Mouse (Mus musculus) embryonic facial prominence, embryonic 12.5 days (tissue): ENCODE data around the gene Gdf9. TPM values are rescaled to one million over a fixed set of nuclear protein-coding genes. Genes with fewer than 3 reads are reported as not detected.

Experiments
- ATAC-seq: fragments of 200-750 bp; cut with Nextera tagmentation; 2 replicates; pipeline ENCODE4 v1.8.0; 2017; ENCODE audit not compliant: insufficient number of reproducible peaks, insufficient read depth, low FRiP score, low TSS enrichment
- H3K27ac ChIP-seq: fragments of 300-500 bp; sonication (generic); 2 replicates; pipeline ENCODE4 v1.5.1; 2016; ENCODE audit warnings: mild to moderate bottlenecking
- H3K27me3 ChIP-seq: fragments of 300-500 bp; sonication (generic); 2 replicates; pipeline ENCODE4 v1.6.1; 2016; ENCODE audit warnings: mild to moderate bottlenecking, moderate library complexity
- H3K36me3 ChIP-seq: fragments of 300-500 bp; sonication (generic); 2 replicates; pipeline ENCODE4 v1.6.1; 2016; ENCODE audit warnings: mild to moderate bottlenecking
- H3K4me1 ChIP-seq: fragments of 300-500 bp; sonication (generic); 2 replicates; pipeline ENCODE4 v1.6.1; 2016
- H3K4me2 ChIP-seq: fragments of 300-500 bp; sonication (generic); replicated peaks from 2 replicates; pipeline ENCODE4 v1.6.1; 2016; ENCODE audit warnings: mild to moderate bottlenecking, moderate library complexity
- H3K4me3 ChIP-seq: fragments of 300-500 bp; sonication (generic); 2 replicates; pipeline ENCODE4 v1.5.1; 2016; ENCODE audit warnings: mild to moderate bottlenecking
- H3K9ac ChIP-seq: fragments of 300-500 bp; sonication (generic); 2 replicates; pipeline ENCODE4 v1.6.1; 2016; ENCODE audit warnings: mild to moderate bottlenecking, moderate library complexity
- H3K9me3 ChIP-seq: fragments of 300-500 bp; sonication (generic); 2 replicates; pipeline ENCODE4 v1.6.1; 2016; ENCODE audit warnings: mild to moderate bottlenecking, moderate library complexity
- WGBS: fragments of 180-500 bp; shearing (Covaris S2); methylation state at CpG from one replicate; pipeline ENCODE4 v1.1.7; 2016; 5-methylcytosine and 5-hydroxymethylcytosine counted together
- polyA plus RNA-seq: library from polyadenylated mRNA; unstranded; fragments of >200 nt; fragmentation: Nextera tagmentation; extraction: Ambion mirVana; gene quantifications from 2 replicates; pipeline ENCODE4 v1.2.1, GENCODE M21; 2016

The Gdf9 gene
- polyA plus RNA-seq, 1 experiment from 2014 or later: 1.8 TPM

DNA sequence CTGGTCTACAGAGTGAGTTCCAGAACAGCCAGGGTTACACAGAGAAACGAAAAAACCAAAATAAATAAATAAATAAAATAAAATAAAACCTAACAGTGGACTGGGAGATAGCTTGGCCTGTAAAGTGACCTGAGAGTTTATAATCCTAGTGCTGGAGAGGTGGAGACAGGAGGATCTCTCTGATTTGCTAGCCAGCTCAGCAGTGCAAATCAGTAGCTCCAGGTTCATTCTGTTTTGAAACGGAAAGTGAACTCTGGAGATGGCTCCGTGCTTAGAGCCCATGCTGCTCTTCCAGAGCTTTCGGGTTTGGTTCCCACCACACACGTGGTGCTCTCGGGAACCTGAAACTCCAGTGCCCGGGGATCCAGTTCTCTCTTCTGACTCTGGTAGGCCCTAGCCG is 17.2 kb downstream of the Gdf9 start:
- H3K4me2 ChIP-seq: no peak overlapping the region
- no peak overlapping the region for H3K9ac ChIP-seq
- ATAC-seq: no peak
- no peak overlapping the region for H3K4me3 ChIP-seq
- 86% methylated on average over 8 of the region's 8 CpGs for WGBS
- H3K27ac ChIP-seq: no peak overlapping the region
- H3K27me3 ChIP-seq: no peaks in the 10 kb centered on the region
- H3K9me3 ChIP-seq: no peaks in the 10 kb centered on the region
- no peaks in the 10 kb centered on the region for H3K4me1 ChIP-seq
- H3K36me3 ChIP-seq: no peaks in the 10 kb centered on the region

DNA sequence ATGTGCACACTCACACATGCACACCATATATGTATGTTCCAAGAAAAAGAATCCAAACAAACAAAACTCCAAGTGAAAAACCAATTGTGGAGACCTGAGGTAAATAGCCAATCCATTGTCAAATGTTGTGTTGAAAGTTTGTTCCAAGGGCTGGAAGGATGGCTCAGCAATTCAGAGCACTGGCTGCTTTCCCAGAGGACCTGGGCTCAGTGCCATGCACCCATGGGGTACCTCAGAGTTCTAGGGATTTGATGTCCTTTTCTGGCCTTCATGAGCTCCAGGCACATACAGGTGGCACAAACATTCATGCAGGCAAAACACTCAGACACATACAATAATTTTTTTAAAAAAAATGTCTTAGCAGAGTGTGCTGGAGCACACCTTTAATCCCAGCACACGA is 17.7 kb downstream of the Gdf9 start:
- H3K4me3 ChIP-seq: no peak overlapping the region
- H3K36me3 ChIP-seq: no peaks in the 10 kb centered on the region
- H3K9ac ChIP-seq: no peak overlapping the region
- no peak overlapping the region for H3K4me2 ChIP-seq
- H3K4me1 ChIP-seq: no peaks in the 10 kb centered on the region
- no peaks in the 10 kb centered on the region for H3K9me3 ChIP-seq
- H3K27ac ChIP-seq: no peak overlapping the region
- 76% methylated on average over 1 of the region's 1 CpGs for WGBS
- no peaks in the 10 kb centered on the region for H3K27me3 ChIP-seq
- ATAC-seq: no peak

DNA sequence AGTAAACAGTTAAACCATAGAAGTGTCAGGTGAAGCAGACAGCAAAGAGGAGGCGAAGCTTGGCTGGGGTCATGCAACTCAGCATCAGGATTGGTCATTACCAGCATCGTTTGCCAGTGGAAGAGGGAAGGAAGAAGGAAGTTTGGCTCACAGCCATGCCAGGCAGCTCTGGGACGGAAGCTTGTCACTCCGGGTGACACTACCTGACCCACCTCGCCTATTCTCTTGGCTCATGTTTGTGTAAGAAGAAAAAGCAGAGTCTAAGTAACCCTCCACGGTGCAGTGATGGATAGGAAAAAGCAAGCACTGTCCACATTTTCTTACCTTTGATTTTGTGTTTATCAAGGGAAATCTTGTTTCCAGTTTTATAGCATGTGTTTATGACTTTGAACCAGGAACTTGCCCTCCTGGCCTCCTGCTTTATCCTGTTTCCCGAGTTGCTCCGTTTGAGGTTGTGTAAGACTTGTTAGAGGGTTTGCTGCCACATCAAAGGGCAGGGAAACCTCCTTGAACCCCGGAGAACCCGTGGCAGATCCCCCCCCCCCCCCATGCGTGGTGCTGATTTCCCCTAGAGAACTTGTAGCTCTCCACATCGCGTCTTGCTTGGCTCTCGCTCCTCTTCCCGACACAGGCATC is 19.4 kb downstream of the Gdf9 start:
- Histone ChIP-seq H3K4me1 (no peaks in the 10 kb centered on the region), H3K4me3 (no peak overlapping the region), H3K4me2 (no peak overlapping the region), H3K9me3 (no peaks in the 10 kb centered on the region), H3K9ac (no peak overlapping the region), H3K36me3 (no peaks in the 10 kb centered on the region), H3K27ac (no peak overlapping the region), H3K27me3 (no peaks in the 10 kb centered on the region)
- ATAC-seq: no peak
- WGBS: 62% methylated on average over 15 of the region's 15 CpGs

DNA sequence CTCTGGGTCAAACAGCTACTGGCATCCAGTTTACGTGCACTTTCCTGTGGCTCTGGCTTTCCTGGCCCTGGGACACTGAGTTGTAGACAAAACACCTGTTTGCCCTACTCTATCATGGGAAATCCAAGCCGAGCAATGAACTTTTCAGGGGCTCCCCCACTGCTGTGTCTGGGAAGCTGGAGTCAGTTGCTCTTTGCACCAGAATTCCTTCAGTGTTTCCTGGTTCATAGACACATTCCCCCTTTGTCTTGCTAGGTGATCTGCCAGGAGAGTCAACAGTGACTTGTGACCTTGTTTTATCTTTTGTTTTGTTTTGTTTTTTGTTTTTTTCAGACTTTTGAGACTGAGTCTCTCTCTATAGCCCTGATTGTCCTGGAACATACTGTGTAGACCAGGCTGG is 20.5 kb downstream of the Gdf9 start:
- Histone ChIP-seq H3K4me3 (no peak overlapping the region), H3K36me3 (no peaks in the 10 kb centered on the region), H3K27ac (no peak overlapping the region), H3K9me3 (no peaks in the 10 kb centered on the region), H3K9ac (no peak overlapping the region), H3K4me2 (no peak overlapping the region), H3K4me1 (no peaks in the 10 kb centered on the region), H3K27me3 (no peaks in the 10 kb centered on the region)
- no peak for ATAC-seq
- 64% methylated on average over 2 of the region's 2 CpGs for WGBS

DNA sequence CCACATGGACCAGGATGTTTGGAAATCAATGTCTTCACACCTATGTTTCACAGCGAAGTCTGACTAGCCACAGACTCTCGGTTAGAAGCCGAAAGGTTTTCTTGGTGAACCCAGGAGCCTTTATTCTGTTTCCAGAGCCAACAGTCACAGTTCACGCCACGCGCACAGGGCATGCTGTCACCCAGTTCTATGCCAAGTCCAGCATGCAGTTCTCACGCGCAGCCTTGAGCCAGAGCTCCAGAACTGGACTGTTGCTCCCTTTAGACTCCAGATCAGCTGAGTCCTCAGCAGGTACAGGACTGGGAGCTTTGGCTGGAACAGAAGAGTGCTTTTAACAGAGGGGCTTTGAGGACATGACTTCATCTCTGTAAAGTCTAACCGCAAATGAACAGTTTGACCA is 21.6 kb downstream of the Gdf9 start:
- Histone ChIP-seq H3K4me3 (no peak overlapping the region), H3K4me1 (no peaks in the 10 kb centered on the region), H3K27ac (no peak overlapping the region), H3K9ac (no peak overlapping the region), H3K4me2 (no peak overlapping the region), H3K36me3 (no peaks in the 10 kb centered on the region), H3K27me3 (no peaks in the 10 kb centered on the region), H3K9me3 (no peaks in the 10 kb centered on the region)
- WGBS: 95% methylated on average over 9 of the region's 9 CpGs
- no peak for ATAC-seq

DNA sequence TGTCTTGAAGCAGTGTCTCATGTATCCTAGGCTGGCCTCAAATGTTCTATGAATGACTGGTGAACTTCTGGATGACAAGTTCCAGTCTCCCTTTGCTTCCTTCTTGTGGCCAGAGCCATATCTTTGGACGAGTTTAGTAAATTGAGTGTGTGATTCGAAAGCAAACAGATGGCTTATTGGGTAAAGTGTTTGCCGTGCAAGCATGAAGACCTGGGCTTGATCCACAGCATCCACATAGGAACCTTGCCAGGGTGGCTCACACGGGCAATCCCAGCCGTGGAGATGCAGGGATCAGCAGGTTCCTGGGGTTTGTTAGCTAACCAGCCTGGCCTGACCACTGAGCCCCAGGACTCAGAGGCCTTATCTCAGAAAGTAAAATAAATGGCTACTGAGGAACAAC is 22.2 kb downstream of the Gdf9 start:
- H3K27me3 ChIP-seq: no peaks in the 10 kb centered on the region
- H3K27ac ChIP-seq: no peak overlapping the region
- 83% methylated on average over 5 of the region's 5 CpGs for WGBS
- H3K9me3 ChIP-seq: no peaks in the 10 kb centered on the region
- H3K36me3 ChIP-seq: no peaks in the 10 kb centered on the region
- ATAC-seq: no peak
- no peaks in the 10 kb centered on the region for H3K4me1 ChIP-seq
- no peak overlapping the region for H3K4me2 ChIP-seq
- no peak overlapping the region for H3K4me3 ChIP-seq
- H3K9ac ChIP-seq: no peak overlapping the region

DNA sequence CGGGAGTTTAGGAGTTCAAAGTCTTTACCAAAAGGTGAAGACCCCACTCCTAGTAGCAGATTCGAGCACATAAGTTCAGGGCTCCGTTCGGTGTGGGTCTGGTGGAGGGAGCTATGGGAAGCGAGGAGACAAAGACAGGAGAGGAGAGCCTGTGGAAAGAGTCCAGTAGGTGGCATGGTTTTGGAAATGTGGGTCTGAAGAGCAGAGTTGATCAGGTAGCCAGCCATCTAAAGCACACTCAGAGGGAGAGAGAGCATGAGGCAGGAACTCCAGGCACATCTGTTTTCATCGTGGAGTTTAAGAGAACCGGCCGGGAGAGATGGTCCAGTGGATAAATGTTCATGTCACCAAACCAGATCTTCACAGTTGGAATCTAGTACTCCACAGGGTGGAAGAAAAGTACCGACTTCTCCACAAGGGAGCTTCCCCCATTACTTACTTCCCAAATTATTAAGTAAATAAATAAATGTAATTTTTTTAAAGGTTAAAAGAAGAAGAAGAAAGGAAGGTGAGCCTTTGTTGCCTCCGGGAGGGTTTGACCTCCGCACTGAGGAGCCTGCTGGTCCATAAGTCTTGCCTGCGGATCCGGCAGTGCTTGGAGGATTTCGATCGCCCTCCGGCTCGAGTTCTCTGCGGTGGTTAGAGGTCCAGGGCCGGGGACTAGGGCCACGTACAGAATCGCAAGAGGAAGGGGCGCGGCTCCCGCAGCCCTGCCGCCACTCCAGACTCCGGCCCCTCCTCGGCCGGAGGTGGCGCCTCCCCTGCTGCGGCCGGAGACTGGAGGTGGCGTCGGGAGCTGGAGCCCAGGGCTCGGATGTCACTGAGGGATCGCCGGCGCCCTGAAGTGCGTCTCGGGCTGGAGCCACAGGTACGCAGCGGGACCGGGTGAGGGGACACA is 25.9 kb downstream of the Gdf9 start, which contains the start of the genes Gm10447 and Shroom1:
Gene Gm10447, minus strand, starts transcription at position 637 of the 898 bp plus-strand sequence.
Gene Shroom1, plus strand, starts transcription at position 732 of the 898 bp plus-strand sequence.
- ATAC-seq: peak; percentile 82
- peak within 1 kb of the TSS; percentile 50 for H3K4me3 ChIP-seq
- no peaks in the 10 kb centered on the region for H3K4me1 ChIP-seq
- H3K27ac ChIP-seq: no peak within 1 kb of the TSS
- H3K4me2 ChIP-seq: peak within 1 kb of the TSS; percentile 54
- H3K27me3 ChIP-seq: peaks cover 7% of the 10 kb centered on the region
- peak within 1 kb of the TSS; percentile 58 for H3K9ac ChIP-seq
- H3K9me3 ChIP-seq: no peaks in the 10 kb centered on the region
- H3K36me3 ChIP-seq: no peaks in the 10 kb centered on the region
- WGBS: 3% methylated on average over 42 of the region's 42 CpGs

DNA sequence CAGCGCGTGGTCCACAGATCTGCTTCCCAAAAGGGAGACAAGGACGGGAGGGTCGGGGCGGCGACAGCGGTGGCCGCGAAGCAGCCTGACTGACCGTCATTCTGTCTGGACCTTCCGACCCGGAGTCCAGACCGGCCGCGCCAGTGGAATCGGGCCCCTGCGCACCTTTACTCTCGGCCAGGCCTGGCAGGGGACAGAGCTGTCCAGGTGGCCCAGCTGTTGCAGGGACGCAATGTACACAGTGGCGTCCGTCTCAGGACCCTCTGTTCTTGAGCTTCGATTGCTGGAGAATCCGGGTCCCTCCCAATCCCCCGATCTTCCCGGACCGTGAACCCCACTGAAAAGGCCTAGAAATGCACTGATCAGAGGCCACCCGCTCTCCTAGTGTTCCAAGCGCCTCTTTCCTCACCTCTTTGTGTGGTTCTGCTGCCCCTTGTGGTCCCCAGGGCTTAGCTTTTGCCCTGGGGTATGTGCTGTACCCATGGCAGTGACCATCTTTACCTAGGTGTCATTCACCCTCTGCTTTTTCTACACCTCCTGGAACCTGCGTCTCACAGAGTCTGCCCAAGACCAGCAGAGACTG is 26.6 kb downstream of the Gdf9 start:
- H3K27me3 ChIP-seq: peaks cover 15% of the 10 kb centered on the region
- H3K4me3 ChIP-seq: peak overlapping the region; percentile 50
- H3K4me2 ChIP-seq: peak overlapping the region; percentile 54
- no peaks in the 10 kb centered on the region for H3K4me1 ChIP-seq
- H3K9ac ChIP-seq: peak overlapping the region; percentile 58
- H3K9me3 ChIP-seq: no peaks in the 10 kb centered on the region
- ATAC-seq: no peak
- no peaks in the 10 kb centered on the region for H3K36me3 ChIP-seq
- no peak overlapping the region for H3K27ac ChIP-seq
- WGBS: 4% methylated on average over 29 of the region's 29 CpGs

DNA sequence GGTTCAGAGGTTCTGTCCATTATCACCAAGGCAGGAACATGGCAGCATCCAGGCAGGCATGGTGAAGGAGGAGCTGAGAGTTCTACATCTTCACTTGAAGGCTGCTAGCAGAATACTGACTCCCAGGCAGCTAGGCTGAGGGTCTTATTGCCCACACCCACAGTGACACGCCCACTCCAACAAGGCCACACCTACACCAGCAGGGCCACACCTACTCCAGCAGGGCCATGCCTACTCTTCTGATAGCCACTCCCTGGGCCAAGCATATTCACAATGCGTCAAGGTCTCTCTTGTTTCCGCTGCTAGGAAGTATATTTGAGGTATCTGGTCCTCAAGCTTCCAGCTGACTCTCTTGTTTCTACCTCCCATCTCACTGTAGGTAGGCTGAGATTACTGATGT is 28.2 kb downstream of the Gdf9 start:
- peaks cover 30% of the 10 kb centered on the region for H3K27me3 ChIP-seq
- WGBS: 73% methylated on average over 3 of the region's 3 CpGs

DNA sequence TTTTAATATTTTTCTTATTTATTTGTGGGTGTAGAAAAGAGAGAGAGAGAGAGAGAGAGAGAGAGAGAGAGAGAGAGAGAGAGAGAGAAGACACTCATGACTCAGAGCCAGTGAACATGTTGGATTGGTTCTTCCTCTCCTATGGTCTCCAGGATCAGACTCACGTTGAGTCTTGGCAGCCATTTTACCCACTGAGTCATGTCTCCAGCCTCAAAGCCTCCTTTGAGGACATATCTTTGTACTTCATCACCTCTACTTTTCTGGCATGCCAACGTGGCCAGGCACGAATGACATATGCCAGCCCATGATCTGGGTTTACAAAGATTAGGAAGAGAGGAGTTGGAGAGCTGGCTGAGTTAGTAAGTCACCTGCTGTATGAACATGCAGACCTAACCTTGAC is 29.4 kb downstream of the Gdf9 start:
- Histone ChIP-seq H3K4me3 (no peak overlapping the region), H3K4me2 (no peak overlapping the region), H3K36me3 (no peaks in the 10 kb centered on the region), H3K4me1 (peaks cover 11% of the 10 kb centered on the region), H3K27ac (no peak overlapping the region), H3K9ac (no peak overlapping the region), H3K9me3 (no peaks in the 10 kb centered on the region), H3K27me3 (peaks cover 42% of the 10 kb centered on the region)
- WGBS: 84% methylated on average over 3 of the region's 3 CpGs
- no peak for ATAC-seq

More for the DNA sequence above, 28.2 kb downstream of the Gdf9 start:
- Histone ChIP-seq H3K9me3 (no peaks in the 10 kb centered on the region), H3K4me3 (no peak overlapping the region), H3K9ac (no peak overlapping the region), H3K4me1 (peaks cover 10% of the 10 kb centered on the region), H3K27ac (no peak overlapping the region), H3K4me2 (no peak overlapping the region), H3K36me3 (no peaks in the 10 kb centered on the region)
- no peak for ATAC-seq

DNA sequence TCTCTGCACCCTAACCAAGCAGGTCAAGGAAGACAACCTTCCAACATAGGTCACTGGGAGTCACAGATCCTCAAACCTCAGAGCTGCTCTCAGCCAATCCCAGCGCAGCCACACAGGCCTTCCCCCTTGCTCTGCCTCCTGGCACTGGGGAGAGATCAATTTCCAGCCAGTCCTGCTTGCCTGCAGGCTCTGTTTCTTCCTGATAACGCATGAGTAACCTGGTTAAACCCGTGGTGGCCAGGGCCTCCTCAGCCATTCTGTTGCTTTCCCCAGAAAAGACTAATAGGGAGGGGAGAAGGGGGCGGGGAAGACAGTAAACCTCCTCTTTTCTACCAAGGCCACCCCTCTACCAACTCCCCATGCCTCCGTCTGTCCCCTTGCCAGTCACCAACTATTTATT is 30.9 kb downstream of the Gdf9 start:
- H3K4me3 ChIP-seq: no peak overlapping the region
- H3K36me3 ChIP-seq: no peaks in the 10 kb centered on the region
- H3K27ac ChIP-seq: no peak overlapping the region
- 16% methylated on average over 5 of the region's 5 CpGs for WGBS
- peaks cover 55% of the 10 kb centered on the region for H3K27me3 ChIP-seq
- no peaks in the 10 kb centered on the region for H3K9me3 ChIP-seq
- H3K4me2 ChIP-seq: no peak overlapping the region
- no peak overlapping the region for H3K9ac ChIP-seq
- no peak for ATAC-seq
- H3K4me1 ChIP-seq: peaks cover 13% of the 10 kb centered on the region
